Mouse (Mus musculus) NIH3T3 (cell line): ENCODE data around the gene Pcyt2.
"Not testable (repeated sequence)": the region's sequence is repeated elsewhere in the genome, so short reads cannot be mapped to it uniquely, and the experiment has no call there.

Experiments used
- DNase-seq: peaks from one replicate; pipeline ENCODE4 v3.0.0-alpha.2; 2012; ENCODE audit warnings: low read depth

Gene Pcyt2

DNA sequence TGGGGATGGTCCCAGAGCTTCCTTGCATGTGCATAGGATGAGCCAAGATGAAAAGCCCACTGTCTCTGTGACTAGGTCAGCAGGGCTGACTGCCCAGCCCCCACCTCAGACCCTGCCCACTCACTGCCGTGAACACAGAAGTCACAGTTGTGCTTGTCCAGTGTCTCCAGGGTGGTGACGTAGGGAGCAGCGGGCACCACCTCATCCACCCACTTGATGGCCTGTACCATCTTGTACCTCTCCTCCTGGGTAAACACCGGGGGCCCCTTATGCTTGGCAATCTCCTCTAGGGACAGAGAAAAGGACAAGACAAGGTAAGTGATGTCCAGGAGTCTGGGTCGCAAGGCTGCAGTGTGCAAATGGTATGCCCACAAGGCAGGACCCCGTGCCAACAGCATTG lies 2.6 kb downstream of the Pcyt2 start:
- no peak for DNase-seq

GRCm38 (mm10) chr11:120613976-120614375 lies 3.8 kb downstream of the Pcyt2 start:
- DNase-seq: no peak

DNA sequence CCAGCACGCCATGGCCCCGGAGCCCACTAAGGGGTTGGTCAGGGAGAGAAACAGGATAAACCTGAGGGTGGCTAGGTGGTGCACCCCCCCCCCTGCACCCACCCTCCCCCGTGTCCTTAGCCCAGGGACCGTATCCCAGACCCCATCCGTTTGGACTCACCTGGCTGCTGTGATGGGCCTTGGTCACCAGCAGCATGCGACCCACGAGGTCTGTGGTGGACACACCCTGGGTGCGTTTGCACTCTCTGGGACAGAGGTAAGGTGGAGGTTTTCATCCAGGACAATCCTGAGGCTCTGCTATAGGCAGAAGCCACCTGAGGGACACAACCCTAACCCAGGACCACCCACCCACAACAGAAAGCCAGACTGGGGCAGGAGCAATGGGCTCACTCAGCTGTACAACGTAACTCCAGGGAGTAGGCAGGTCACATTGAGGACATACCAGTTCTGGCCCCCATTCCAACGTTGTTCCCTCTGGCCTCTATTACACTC lies 4.2 kb downstream of the Pcyt2 start:
- DNase-seq: no peak

- peak; percentile 85 for DNase-seq
These were observed 5.0 kb downstream of the Pcyt2 start for GRCm38 (mm10) chr11:120612763-120613162.

- no peak for DNase-seq
These were observed 7.2 kb downstream of the Pcyt2 start for GRCm38 (mm10) chr11:120610477-120611046.

DNA sequence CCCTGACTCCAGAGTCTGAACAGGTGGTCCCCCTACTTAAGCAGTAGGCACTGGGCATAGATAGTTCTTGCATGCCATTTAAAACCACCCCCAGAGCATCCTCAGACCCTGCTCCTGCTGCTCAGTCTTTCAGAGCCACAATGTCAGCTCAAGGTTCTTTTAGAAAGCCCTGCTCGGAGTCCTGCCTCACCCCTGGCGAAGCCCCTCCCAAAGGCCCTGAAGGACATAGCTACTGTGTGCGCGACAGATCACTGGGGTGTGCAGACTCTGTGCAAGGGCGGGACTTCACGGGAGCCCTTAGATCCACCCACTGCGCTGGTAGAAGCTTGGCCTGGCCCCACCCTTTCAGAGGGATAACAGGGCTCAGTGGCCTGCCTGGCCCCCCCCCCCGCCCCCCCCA lies 8.5 kb downstream of the Pcyt2 start:
- DNase-seq: no peak

DNA sequence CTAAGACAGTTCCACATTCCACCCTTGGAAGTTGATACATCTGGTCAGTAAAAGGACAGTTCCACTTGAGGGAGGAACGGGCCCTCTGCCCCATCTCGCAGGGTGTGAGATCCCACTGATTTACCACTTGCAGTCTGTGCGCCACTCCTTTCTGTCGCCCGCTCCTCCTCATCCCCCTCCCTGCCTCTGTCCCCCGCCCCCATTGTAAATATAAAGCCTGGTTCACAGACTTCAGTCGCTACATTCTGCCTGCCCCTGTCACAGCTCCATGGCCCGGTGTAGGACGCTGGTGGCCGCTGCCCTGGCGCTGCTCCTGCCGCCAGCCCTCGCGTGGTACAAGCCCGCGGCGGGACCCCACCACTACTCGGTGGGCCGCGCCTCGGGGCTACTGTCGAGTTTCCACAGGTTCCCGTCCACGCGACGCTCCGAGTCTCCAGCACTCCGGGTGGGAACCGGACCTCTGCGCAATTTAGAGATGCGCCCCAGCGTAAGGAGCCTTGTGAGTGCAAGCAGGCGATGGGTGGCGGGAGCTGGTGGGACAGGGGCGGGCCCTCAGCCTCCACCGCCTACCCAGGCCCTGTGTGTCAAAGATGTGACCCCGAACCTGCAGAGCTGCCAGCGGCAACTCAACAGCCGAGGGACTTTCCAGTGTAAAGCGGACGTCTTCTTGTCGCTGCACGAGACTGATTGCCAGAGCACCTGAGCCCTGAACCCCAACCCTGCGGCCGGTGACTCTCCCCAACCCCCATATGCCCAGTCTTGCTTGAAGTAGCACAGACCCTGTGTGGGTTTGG lies 9.3 kb downstream of the Pcyt2 start, which contains the start of gene Npb:
Gene Npb, plus strand, starts transcription at position 237 of the 794 bp plus-strand sequence.
- DNase-seq: no peak

GRCm38 (mm10) chr11:120606764-120607163 lies 11.0 kb downstream of the Pcyt2 start:
- no peak for DNase-seq

DNA sequence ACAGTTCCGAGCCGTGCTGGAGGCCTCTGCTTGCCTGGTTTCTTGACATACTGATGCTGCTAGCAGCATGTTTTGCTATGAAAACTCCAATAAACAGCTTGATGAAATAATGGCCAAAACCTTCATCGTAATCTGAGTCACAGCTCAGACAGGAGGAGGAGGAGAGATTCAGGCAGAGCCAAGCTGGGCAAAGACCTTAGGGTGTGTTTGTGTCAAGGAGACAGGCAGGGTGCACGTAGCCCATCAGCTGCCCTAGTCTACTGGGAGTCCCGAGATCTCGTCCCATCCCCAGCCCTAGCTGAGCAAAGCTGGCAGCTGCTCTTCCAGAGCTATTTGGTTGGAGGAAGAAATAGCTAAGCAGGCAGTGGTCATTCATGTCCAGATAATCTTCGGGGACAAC lies 12.1 kb downstream of the Pcyt2 start:
- no peak for DNase-seq

DNA sequence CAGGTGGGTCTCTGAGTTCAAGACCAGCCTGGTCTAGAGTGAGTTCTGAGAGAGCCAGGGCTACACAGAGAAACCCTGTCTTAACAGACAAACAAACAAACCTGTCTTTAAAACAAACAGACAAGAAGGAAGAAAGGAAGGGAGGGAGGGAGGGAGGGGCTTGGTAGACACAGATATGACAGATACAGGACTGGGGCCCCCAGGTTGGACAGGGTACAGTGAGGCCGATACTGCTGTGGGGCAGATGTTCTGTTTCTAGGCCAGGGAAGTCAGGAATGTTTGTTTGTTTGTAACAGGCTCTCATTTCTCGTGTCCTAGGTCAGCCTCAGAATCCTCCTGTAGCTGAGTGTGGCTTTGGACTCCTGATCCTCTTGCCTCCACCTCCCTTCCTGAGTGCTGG lies 14.2 kb downstream of the Pcyt2 start:
- no peak for DNase-seq

DNA sequence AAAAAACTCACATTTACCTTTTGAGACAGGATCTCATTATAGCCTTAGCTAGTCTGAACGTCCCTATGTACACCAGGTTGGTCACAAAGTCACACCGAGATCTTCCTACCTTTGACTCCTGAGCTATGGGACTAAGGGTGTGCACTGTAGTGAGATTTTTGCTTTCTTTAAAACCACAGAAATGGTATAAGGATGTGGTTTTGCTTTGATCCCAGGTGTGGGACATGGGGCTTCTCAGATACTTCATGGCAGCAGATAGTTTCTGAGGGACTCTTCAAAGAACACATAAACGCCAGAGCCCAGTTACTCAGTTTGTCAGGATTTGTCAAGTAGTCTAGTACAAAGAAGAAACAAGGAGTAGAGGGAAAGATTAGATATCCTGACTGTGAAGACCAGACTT lies 17.0 kb downstream of the Pcyt2 start:
- DNase-seq: no peak

DNA sequence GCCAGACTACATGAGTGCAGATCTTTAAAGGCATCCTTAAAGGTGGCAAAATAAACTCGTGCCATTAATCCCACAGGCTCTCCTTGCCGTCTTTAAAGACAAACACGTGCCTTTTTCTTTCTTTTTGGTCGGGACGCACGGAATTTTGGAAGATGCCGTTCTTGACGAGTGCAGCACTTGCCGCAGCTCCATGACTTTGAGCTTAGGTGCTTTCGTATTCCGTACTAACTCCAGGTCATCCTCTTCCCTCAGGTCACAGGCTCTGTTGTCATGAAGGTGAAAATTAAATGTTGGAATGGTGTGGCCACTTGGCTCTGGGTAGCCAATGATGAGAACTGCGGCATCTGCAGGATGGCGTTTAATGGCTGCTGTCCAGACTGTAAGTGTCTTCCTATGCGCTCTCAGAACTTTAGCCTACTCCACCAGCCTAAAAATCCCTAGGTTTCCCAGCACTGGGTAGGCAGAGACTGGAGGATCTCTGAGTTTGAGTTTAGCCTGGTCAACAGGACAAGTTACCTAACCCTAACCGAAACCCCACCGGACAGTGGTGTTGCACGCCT lies 18.7 kb downstream of the Pcyt2 start:
- DNase-seq: no peak

GRCm38 (mm10) chr11:120598283-120598989 lies 19.3 kb downstream of the Pcyt2 start, which contains the start of the genes Alyref and Anapc11:
Gene Alyref (minus strand): TSS chr11:120598365.
Gene Anapc11 (plus strand): TSS chr11:120598421.
- peak; percentile 98 for DNase-seq

DNA sequence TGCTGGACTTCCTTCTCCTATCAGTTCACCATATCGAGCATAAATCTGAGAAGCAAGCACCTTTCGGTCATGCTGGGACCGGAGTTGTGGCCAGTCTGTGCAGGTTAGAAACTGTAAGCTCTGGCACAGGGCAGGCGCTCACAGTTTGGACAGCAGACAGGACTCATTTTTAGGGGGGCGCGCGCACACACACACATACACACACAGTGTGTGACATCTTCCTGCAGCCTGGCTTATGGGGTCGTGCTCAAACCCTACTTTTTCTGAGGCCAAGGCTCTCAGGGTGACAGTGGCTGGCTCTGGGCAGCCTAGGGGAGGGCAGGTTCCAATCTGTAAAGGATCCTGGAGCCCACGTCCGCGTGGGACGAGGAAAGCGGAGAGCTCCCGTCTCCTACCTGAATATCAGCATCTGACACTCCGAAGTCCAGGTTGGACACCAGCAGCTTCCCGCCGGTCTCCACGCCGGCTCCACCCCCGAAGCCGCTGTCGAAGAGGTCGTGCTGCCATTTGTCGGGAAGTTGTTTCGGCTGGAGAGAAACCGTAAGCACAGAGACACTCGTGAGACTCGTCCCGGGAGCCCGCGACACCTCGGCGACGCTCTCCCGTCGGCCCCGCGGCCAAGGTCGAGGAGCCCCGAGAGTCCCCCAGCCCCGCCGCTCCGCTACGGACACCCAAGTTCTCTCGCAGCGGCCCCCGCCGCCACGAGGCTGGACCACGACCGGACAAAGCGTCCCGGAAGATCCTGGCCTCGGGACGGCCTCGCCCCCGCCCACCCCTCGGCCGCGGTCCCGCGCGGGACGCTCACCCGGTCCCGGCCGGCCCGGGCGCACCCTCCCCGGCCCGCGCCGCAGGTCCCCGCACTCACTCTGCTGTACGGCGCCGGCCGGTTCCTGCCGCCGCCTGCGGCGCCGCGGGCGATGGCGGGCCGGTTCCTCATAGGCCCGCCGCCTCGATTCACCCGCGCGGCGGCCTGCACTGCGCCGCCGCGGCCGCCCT lies 20.2 kb downstream of the Pcyt2 start:
- DNase-seq: peak; percentile 34

- no peak for DNase-seq
These were observed 29.2 kb downstream of the Pcyt2 start for GRCm38 (mm10) chr11:120588531-120588930.

DNA sequence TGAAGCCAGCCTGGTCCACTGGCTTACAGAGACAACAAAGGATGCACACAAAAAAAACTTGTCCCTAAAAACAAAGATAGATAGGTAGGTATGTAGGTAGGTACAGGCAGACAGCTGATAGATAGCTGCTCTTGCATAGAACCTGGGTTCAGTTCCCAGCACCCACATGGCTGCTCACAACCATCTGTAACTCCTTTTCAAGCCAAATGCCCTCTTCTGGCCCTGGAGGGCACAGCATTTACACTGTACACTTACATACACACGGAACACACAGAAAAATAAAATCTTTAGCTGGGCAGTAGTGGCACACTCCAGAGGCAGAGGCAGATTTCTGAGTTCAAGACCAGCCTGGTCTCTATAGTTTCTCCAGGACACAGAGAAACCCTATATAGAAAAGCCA lies 33.8 kb downstream of the Pcyt2 start:
- DNase-seq: no peak

- DNase-seq: not testable (repeated sequence)
These were observed 34.8 kb downstream of the Pcyt2 start for GRCm38 (mm10) chr11:120582982-120583293.

DNA sequence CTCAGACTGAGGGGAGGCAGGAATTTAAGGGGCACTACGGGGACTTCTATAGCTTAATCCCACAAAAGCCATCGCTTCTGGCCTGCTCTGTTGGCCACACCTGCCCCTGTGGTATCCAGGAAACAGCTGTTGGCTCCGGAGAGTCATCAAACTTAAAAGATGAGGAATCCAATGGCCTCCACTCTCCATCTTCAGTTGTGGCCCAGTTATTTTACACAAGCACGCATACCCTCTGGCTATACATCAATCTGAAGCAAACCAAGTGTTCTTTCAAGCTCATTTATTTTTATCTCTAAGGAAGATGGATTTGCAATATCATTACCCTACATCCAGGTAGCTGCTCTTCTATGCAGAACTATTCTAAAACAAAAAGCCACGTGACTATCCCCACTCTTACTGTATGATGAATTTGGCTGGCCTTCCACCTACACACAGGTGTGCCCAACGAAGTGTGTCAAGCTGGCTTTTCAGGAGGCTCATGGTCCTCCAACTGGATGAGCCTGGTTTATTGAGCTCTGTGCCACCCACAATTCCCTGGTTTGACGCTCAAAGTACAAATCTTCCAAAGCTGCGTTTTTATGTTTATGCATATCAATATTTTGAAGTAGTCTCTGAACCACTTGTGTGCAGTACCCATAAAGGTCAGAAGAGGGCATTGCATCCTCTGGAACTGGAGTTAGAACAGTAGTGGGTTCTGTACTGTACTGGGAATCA lies 35.3 kb downstream of the Pcyt2 start:
- DNase-seq: peak; percentile 57

- peak; percentile 93 for DNase-seq
These were observed 36.1 kb downstream of the Pcyt2 start, which contains the start of gene Arhgdia for GRCm38 (mm10) chr11:120581490-120582267. Gene Arhgdia (minus strand): TSS chr11:120581624.

GRCm38 (mm10) chr11:120580871-120581331 lies 36.8 kb downstream of the Pcyt2 start:
- DNase-seq: peak; percentile 58
